Mouse (Mus musculus) adrenal gland, adult 8-10 months (tissue): Measurements from ENCODE around the gene Igsf21. TPM values are rescaled to one million over a fixed set of nuclear protein-coding genes. Genes with fewer than 3 reads are reported as not detected.

Experiments
- DNase-seq: peaks from one replicate; pipeline ENCODE4 v3.0.0; 2022
- total RNA-seq, 4 experiments: library from RNA; stranded (reverse); gene quantifications; 2 replicates each; pipeline ENCODE4 v1.2.4; 2022

The Igsf21 gene
- total RNA-seq, 4 experiments from 2014 or later, result 0.46 to 1.7 (median 1.2) TPM

- DNase-seq, result no peak
Measured at GRCm38 (mm10) chr4:140038586-140039411, 207.8 kb downstream of the Igsf21 start.

GRCm38 (mm10) chr4:140037784-140038387 is 208.7 kb downstream of the Igsf21 start:
- peak; percentile 35 for DNase-seq

DNA sequence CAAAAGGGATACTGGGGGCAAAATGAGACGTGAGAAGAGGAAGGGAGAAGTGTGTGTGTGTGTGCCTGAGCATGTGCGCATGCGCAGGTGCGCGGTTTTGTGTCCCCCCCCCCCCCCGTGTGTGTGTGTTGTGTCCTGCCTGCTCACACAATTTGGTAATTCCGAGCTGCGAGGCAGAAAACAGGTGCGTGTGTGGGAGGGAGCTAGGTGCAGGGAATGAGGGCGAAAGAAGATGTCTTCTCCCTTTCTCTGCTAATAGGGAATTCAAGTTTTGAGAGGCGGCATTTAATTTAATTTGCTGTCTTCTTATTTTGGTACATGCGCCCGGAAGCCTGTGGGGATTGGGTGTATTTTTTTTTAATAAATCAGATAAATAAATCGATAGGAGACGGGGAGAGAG is 211.4 kb downstream of the Igsf21 start:
- DNase-seq, result no peak

- DNase-seq, result peak; percentile 18
Measured at GRCm38 (mm10) chr4:140033394-140033793, 213.2 kb downstream of the Igsf21 start.

DNA sequence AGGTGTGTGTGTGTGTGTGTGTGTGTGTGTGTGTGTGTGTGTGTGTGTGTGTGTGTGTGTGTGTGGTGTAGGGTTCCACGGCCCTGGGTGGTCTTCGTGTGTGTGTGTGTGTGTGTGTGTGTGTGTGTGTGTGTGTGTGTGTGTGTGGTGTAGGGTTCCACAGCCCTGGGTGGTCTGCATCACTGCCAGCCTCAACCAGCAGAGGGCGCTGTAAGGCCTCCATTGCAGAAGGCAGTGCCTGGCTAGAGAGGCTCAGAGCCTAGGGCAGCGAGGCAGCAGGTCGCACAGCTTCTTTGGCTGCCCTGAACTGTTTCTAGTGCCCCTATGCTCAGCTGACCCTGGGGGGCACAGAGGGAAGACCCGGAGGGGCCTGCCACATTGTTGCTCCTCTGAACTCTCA is 216.2 kb downstream of the Igsf21 start:
- DNase-seq, result no peak

DNA sequence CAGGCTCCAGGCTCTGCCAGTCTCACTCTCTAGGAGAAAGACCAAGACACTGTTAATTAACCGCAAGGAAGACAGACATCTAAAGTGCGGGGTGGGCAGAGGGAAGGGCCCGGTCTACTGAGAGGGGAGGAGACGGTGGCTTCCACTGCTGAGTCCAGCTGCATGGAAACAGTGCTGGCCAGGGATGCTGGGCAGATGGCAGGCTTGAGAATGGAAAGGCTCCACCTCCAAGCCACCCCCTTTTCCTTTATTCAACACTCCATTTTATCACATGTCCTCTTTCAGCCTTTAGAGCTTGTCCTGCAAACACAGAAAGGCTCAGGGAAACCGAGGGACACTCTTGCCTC is 216.6 kb downstream of the Igsf21 start:
- DNase-seq, result no peak

DNA sequence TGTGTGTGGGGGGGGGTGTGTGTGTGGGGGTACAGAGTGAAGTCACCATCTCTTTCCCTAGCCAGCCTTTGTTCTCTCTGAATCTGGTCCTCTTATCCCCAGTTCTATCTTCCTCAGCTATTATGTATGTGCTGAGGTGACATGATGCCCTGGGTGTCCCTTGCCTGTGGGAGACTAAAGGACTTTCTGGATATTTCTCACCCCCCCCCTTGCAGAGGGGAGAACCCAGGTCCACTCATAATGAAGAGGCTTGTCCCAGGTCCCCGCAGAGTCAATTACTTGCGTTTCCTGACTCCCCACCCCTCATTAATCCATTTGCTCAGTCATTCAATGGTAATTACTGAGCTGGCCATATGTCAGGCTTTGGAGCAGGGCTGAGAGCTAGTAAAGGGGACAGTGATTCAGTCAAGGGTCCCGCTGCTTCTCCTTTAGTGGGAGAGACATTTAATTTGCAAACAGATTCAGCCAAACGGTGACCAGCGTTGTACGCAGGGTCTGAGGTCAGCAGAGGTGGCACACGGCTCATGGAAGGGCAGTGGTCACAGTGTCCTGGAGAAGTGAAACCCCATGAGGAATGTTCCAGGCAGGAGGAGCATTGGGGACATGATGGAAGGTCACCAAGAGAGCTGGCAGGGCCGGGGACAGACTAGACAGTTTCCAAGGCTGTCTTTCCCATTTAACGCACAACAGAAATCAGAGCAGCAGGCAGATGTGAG is 217.1 kb downstream of the Igsf21 start:
- no peak for DNase-seq

DNA sequence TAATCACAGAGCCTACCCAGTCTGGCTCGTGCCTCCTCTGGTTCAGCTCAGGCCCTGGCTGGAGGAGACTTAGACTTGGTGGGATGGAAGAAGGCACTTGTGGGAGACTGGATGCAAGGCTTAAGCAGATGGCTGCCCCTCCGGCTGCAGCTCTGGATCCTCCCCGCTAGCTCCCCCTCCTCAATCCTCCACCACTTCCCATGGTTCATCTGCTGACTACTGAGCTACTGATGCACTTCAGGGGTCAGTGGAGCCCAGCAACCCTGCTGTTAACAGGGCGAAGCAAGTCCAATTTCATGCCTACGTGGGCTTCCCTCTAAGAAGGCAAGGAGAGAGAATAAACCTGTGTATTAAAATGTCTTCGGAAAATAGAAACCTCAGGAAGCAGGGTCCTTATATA is 222.8 kb downstream of the Igsf21 start:
- DNase-seq, result no peak

DNA sequence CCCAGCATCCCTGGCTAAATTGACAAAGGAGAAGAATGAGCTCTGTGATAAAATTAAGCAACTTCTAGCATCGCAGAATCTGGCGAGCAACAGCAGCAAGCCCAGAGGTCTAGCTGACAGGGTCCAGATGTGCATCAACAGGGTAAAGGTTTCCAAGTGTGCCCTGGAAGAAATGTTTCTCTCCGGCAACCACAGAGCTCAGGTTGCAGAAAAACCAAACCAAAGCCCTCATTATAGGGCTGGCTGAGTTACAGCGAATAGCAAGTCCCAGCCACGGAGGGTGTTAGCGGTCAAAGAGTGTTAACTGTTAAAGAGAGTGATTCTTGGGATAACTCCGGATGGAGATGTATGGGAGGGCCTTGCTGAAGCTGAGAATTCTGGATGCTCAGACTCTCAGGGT is 230.7 kb downstream of the Igsf21 start:
- no peak for DNase-seq

DNA sequence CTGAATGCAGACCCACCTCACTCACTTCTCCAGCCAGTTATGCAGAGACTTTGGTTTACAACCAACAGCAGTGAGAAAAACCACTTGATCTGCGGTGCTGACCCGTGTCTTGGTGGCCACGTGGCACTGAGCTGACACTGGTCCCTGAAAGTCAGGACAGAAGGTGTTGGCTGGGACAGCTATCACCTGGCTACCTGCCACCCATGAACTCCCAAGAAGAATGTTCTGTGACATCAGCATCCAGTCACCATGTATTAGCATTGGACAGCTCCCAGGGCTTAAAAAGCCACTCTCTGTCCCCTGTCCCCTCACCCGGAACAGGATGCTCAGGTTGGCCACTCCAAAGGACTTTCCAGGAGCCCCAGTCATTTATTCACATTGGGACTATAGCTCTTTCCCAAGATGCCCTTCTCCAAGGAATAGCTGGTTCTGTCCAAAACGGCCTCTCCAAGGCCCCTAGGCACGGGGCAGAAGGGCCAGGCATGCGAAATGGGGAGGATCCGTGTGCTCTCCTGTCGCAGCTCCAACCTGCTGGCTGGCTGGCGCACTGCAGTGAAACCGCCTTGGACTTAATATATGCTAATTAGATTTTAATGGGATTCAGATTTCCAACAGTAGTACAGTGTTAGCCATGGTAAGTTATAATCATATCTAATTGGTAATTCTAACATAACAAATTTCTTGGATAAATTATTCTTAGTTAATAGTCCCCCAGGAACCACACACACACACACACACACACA is 235.7 kb downstream of the Igsf21 start:
- no peak for DNase-seq

DNA sequence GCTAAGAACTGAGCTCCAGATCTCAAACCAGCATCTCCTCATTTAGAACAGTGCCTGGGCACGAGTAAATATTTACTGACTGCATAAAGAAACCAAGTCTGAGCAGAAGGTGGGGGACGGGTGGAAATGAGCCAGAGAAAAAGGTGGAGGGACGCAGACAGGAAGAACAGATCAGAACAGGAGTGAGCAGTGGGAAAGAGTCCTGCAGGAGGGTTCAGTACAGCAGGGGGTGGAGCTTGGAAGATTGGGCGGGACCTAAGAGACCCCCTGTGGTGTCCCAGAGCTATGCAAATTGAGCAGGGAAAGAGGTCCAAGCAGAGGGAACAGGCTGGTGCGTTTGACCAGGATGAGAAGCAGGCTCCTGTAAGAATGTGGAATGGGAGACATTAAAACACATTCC is 241.7 kb downstream of the Igsf21 start:
- DNase-seq, result no peak

DNA sequence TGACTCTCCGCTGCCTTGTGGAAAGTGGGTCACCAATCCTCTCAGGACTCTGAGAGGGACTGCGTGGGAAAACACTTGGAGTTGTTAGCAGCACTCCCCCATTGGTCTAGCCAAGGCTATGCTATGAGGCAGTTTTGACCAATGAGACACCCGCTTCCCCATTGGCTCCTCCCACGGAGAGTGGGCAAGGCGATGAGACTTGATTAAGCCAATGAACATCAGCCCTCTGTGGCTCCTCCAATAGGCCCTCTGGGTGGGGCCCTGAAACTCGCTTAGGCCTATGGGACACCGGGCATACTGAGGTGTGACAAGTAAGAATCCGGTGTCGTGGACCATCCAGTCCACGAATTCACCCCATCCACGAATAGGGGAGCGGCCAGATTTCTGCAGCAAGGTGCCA is 242.4 kb downstream of the Igsf21 start:
- no peak for DNase-seq

DNA sequence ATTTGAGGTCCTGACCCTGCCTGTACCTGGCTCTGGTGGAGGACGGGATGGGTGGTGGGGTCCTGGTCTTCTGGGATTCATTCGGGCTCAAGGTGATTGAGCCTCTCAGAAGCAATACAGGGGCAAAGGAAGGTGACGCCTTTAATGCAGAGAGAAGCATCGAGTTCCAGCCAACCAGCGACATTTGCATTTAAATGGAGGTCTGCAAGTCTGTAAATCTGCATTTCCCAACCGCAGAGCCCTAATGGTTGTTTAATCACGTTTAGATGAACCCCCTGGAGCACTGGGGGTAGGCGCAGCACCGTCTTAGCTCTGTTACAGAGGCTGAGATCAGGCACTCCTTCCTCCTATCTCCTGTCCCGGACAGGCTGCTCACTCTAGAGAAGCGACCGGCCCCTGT is 244.5 kb downstream of the Igsf21 start:
- no peak for DNase-seq

DNA sequence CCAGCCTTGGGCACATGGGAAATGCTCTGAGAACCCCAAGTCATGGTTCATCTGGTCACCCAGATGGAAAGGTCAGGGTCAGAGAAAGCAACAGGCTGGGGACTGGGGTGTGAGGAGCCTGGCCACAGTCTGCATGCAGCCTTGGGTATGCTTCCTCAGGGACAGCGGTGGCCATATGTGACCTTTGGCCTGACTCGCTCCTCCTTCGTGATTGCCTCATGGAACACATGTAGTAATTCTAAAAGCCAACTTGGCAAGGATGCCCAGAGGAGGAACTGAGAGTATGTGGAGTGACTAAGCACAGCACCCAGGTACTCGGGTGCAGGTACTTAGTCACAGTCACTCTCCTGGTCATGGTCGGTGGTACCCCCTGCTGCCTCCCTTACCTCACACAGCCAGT is 245.7 kb downstream of the Igsf21 start:
- peak; percentile 45 for DNase-seq

DNA sequence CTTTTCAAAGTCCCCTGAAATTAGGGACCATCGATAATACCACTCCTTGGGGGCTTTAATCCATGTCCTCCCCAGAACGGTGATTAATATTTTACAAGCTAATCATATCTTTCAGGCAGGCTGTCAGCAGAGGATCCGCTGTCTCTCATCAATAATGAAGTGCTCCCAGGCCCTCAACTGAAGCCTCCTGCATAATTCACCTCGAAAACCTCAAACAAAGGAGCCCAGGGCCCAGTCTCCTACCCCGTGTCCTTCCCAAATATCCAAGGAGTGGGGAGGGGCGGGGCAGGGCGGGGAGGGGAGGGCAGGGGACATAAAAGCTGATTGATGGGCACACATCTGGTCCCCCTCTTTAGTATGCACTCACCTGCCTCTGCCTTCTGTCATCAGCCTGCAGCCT is 247.6 kb downstream of the Igsf21 start:
- DNase-seq, result no peak

GRCm38 (mm10) chr4:139995659-139996058 is 250.9 kb downstream of the Igsf21 start:
- DNase-seq, result no peak

- no peak for DNase-seq
Measured at GRCm38 (mm10) chr4:139993111-139993755, 253.4 kb downstream of the Igsf21 start.

- no peak for DNase-seq
Measured at GRCm38 (mm10) chr4:139986913-139987312, 259.7 kb downstream of the Igsf21 start.

GRCm38 (mm10) chr4:139978716-139979115 is 267.9 kb downstream of the Igsf21 start:
- DNase-seq, result no peak

DNA sequence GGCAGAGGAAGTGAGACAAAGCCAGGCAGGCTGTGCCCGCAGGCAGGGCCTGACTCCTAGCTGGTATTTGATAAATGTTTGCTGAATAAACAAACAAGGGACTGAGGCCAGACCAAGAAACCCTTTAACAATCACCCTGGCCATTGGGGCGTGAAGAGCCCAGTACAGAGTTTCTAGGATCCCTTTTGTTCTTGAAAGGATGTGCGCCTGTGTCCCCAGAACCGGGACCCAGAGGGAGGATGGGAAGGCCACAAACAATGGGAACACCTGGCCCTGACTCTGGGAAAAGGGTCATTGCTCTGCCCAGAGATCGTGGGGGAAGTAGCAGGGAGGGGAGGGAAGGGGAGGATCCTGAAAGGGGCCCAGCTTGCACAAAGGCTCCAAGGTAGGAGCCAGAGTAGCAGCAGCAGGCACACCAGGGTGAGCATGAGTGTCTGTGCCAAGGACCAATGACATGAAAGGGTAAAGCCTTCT is 269.2 kb downstream of the Igsf21 start:
- DNase-seq, result no peak
